Mouse (Mus musculus) small intestine, adult 2 months (tissue): Measurements from ENCODE around the gene Olfr524.

Source experiments
- CTCF ChIP-seq: fragments of 200-500 bp; IDR thresholded peaks from 2 replicates; pipeline ENCODE4 v1.5.1; 2012; ENCODE audit warnings: low read depth, mild to moderate bottlenecking, control low read depth, inconsistent platforms, low read length, moderate library complexity, mixed read lengths; ENCODE audit not compliant: insufficient replicate concordance, insufficient read length; ENCODE audit errors: extremely low read depth
- POLR2A ChIP-seq: fragments of 200-500 bp; IDR thresholded peaks from 2 replicates; pipeline ENCODE4 v1.6.1; 2012; ENCODE audit warnings: low read depth, mild to moderate bottlenecking, control low read depth, inconsistent platforms, low read length, moderate library complexity

DNA sequence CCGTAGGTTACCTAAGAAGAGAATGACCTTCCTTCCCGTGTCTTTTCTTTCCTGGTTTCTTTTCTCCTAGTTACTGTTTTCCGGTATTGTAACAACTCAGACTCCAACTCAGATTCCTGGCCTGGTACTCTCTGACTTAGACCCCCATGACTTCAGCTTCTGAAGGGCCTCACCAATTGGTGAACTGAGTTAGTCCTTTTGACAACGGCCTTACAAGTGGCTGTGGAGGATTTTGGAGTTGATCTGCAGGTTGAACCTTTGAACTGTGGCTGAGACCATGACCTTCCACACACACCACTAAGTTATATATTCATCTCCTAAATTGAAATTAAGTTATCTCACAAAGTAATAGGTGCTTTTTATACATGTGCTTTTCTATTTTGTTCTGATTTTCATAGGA, 21.6 kb downstream of the Olfr524 start:
- TF ChIP-seq CTCF (no peak), POLR2A (no peak)
